Mouse (Mus musculus): ENCODE data around the gene Pou2af1.
A peak's percentile ranks its signal among the peaks of the same experiment; 100 is the strongest.

The Pou2af1 gene

GRCm38 (mm10) chr9:51230701-51231389 is 17.3 kb downstream of the Pou2af1 start:
- DNase-seq = no peak

- DNase-seq = no peak
These were observed 18.7 kb downstream of the Pou2af1 start for GRCm38 (mm10) chr9:51232163-51232562.

GRCm38 (mm10) chr9:51238741-51239385 is 25.4 kb downstream of the Pou2af1 start:
- DNase-seq = no peak

GRCm38 (mm10) chr9:51256780-51257502 is 43.4 kb downstream of the Pou2af1 start:
- no peak for DNase-seq

- no peak for DNase-seq
These were observed 44.9 kb downstream of the Pou2af1 start for GRCm38 (mm10) chr9:51258426-51258825.

DNA sequence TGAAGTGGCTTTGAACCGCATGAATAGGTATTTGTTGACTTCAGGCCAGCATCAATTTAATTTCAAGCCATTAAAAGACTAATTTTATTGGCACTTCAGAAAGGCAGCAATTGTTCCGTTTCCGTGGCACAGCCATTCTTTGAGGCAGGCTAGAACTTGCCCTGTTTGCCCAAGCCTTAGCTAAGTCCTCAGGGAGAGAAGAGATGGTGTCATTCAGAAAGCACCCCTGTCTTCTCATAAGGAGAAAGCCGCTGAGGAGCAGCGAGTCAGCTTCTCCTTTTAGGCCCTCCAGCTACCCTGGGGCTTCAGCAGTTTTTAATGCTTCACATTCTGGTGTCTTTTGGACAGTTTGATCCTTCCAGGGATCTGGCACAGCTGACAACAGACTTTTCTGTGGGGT is 55.3 kb downstream of the Pou2af1 start:
- DNase-seq = no peak

GRCm38 (mm10) chr9:51271073-51271472 is 57.6 kb downstream of the Pou2af1 start:
- no peak for DNase-seq

GRCm38 (mm10) chr9:51272102-51272501 is 58.6 kb downstream of the Pou2af1 start:
- DNase-seq = no peak

DNA sequence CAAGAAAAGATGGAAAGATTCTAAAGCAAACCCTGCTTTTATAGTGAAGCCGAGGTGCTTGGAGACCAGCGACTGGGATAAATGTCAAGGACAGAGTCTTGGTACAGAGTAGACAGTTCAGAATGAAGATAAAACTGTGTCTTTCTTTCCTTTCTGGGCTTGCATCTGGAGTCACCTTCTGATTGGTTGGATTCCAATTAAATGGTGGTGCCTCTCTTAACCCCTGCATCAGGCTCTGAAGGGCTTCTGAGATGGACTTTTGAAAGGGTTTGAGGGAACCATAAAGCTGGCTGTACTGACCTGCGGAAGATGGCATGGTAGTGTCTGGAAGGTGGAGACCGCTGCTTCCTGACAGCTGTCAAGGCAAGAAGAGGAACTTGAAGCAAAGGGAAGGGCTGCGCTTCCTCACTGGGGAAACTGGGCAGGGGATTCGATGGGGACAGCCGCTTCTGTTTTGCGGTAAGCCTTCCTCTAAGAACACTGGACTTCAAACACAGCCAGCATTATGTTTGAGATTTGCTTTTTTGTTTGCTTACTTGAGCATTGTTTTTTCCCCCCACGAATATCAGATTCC is 60.2 kb downstream of the Pou2af1 start:
- DNase-seq = no peak

GRCm38 (mm10) chr9:51274678-51275077 is 61.2 kb downstream of the Pou2af1 start:
- no peak for DNase-seq

DNA sequence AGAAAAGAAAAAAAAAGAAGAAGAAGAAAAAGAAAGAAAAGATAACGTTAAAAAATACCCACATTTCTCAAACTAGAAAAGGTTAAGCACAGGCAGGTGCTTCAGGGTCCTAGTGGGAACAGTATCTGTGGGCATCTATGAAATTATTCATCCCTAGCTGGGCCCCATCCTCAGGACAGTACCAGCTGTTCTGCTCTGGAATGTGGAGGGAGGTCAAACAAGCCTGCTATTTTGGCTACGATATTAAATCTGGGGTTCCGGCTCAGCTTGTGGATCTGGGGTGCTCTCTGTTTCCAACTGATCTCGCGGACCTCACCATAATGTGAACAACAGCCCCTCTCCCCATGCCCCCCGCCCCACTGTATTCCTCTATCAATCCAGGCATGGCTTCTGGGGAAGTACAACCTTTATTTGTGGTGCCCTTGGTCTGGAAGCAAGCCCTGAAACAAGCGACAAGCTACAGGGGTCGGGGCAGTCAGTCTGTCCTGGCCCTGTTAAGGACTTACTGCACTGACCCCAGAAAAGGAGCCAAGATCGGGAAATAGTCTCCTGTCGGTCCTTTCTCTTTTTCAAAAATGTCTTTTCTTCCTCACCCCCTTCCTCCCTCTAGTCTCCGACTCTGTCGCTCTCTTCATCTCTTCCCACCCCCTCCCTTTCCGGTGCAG is 64.5 kb downstream of the Pou2af1 start:
- no peak for DNase-seq

GRCm38 (mm10) chr9:51278500-51279381 is 65.2 kb downstream of the Pou2af1 start, which contains the start of gene Colca2:
Colca2 (minus strand) TSS chr9:51278569.
- DNase-seq = peak; percentile 52

GRCm38 (mm10) chr9:51286079-51286478 is 72.6 kb downstream of the Pou2af1 start:
- DNase-seq = no peak

Measured in thymus, postnatal 25 days (tissue).